Mouse (Mus musculus) E14TG2a.4 (cell line): Measurements from ENCODE around the gene Gja10.
A peak's percentile ranks its signal among the peaks of the same experiment; 100 is the strongest.

ENCODE experiments used
- CTCF ChIP-seq: conservative IDR thresholded peaks from 2 replicates; pipeline ENCODE4 v1.5.1; 2014; ENCODE audit warnings: low read length
- NANOG ChIP-seq: IDR thresholded peaks from 2 replicates; pipeline ENCODE4 v1.6.1; 2014; ENCODE audit warnings: borderline replicate concordance, low read length, mixed read lengths

DNA sequence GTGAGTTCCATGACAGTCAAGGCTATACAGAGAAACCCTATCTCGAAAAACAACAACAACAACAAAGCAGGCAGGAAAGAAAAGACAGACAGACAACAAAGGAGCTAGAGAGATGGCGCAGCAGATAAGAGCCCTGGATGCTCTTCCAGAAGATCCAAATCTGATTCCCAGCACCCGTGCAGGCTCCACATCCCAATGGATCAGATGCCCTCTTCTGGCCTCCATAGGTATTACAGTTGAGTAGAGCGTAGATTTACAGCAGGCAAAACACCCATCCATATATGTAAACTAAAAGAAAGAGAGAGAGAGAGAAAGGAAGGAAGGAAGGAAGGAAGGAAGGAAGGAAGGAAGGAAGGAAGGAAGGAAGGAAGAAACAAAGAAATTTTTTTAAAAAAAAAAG, 51.2 kb downstream of the Gja10 start:
- TF ChIP-seq CTCF (peak; percentile 57), NANOG (no peak)
